Mouse (Mus musculus) thymus, postnatal 10 days (tissue): ENCODE data around the gene Tpi1.

Source experiments
- DNase-seq, 2 experiments: peaks; one replicate each; pipeline ENCODE4 v3.0.0; 2021; ENCODE audit warnings: low spot score in 2 of 2

Gene Tpi1

GRCm38 (mm10) chr6:124779222-124779983 lies 34.7 kb downstream of the Tpi1 start, which contains the start of gene Lrrc23:
Lrrc23 (minus strand) TSS chr6:124779727.
- DNase-seq: peak; percentile 71

GRCm38 (mm10) chr6:124770511-124770910 lies 43.6 kb downstream of the Tpi1 start:
- no peak for DNase-seq

GRCm38 (mm10) chr6:124770013-124770412 lies 44.1 kb downstream of the Tpi1 start:
- DNase-seq: no peak

GRCm38 (mm10) chr6:124769101-124769765 lies 44.9 kb downstream of the Tpi1 start, which contains the start of gene Eno2:
Eno2 (minus strand) TSS chr6:124769673.
- DNase-seq: peak; percentile 60 to 67

GRCm38 (mm10) chr6:124768704-124769044 lies 45.4 kb downstream of the Tpi1 start:
- DNase-seq: no peak

GRCm38 (mm10) chr6:124767920-124768703 lies 46.0 kb downstream of the Tpi1 start:
- no peak for DNase-seq

- no peak for DNase-seq
Observed at GRCm38 (mm10) chr6:124767536-124767919, 46.6 kb downstream of the Tpi1 start.

- DNase-seq: no peak
Observed at GRCm38 (mm10) chr6:124765951-124766350, 48.1 kb downstream of the Tpi1 start.
